In genomic region chr15:32730839-32731238, GRCm38 (mm10) we compare ENCODE assay signal across 8 mouse cellular contexts.
DNase-seq lines count a peak whose midpoint lies in the region; ATAC-seq and TF ChIP-seq lines count a peak whose summit lies in the region.

No protein-coding gene starts in this region.

- no peaks in the 10 kb centered on the region for H3K36me3 ChIP-seq in forebrain, postnatal 0 days (ENCODE audit: insufficient read depth)
- H3K36me3 ChIP-seq in midbrain, embryonic 16.5 days (ENCODE audit: control insufficient read depth, insufficient read depth, low read length): no peaks in the 10 kb centered on the region

- H3K27me3 ChIP-seq in forebrain, postnatal 0 days (ENCODE audit: insufficient read depth, low read length): no peaks in the 10 kb centered on the region
- H3K27me3 ChIP-seq in midbrain, embryonic 16.5 days (ENCODE audit: control insufficient read depth, insufficient read depth, low read depth, low read length): no peaks in the 10 kb centered on the region

- no peak overlapping the region for H3K4me3 ChIP-seq in forebrain, postnatal 0 days (ENCODE audit: low read depth, low read length)
- no peak overlapping the region for H3K4me3 ChIP-seq in layer of hippocampus, adult 2 months
- H3K4me3 ChIP-seq in midbrain, embryonic 16.5 days (ENCODE audit: low read depth, low read length): no peak overlapping the region

- no peaks in the 10 kb centered on the region for H3K9me3 ChIP-seq in forebrain, postnatal 0 days (ENCODE audit: low read length)
- H3K9me3 ChIP-seq in midbrain, embryonic 16.5 days (replicated peaks; ENCODE audit: control insufficient read depth, low read length, poor library complexity, severe bottlenecking): no peaks in the 10 kb centered on the region

- no peak overlapping the region for H3K4me2 ChIP-seq in forebrain, postnatal 0 days (ENCODE audit: low read depth)
- no peak overlapping the region for H3K4me2 ChIP-seq in midbrain, embryonic 16.5 days (ENCODE audit: low read length)

- WGBS in forebrain, postnatal 0 days: 35% methylated on average over 3 of the region's 3 CpGs
- WGBS in midbrain, embryonic 16.5 days: 36% methylated on average over 3 of the region's 3 CpGs

- TF ChIP-seq CTCF in forebrain, postnatal 0 days (IDR thresholded peaks at IDR 0.05; ENCODE audit: low read depth): peak; percentile 82
- peak; percentile 83 for TF ChIP-seq CTCF in layer of hippocampus, adult 2 months (conservative IDR thresholded peaks at IDR 0.05)

- peak; percentile 78 for ATAC-seq in forebrain, postnatal 0 days
- ATAC-seq in midbrain, embryonic 16.5 days: peak; percentile 71

- peak; percentile 18 for DNase-seq in ovary, postnatal 36 days (ENCODE audit: low spot score)
- DNase-seq in ovary, postnatal 10 days (ENCODE audit: low spot score): no peak
- peak; percentile 10 for DNase-seq in cerebellum, adult 11-12 months
- DNase-seq in forebrain, postnatal 0 days: peak; percentile 68
- DNase-seq in layer of hippocampus, adult 2 months (ENCODE audit: low spot score in 2 of 2): peak; percentile 18 to 53
- DNase-seq in thymus, postnatal 25 days: no peak
- DNase-seq in c-Kit-positive CD71-positive TER-119-positive erythroid progenitor cells, embryonic 14.5 days (ENCODE audit: low spot score): no peak

- H3K9ac ChIP-seq in forebrain, postnatal 0 days: no peak overlapping the region
- no peak overlapping the region for H3K9ac ChIP-seq in midbrain, embryonic 16.5 days (ENCODE audit: low read depth, low read length)

- H3K4me1 ChIP-seq in forebrain, postnatal 0 days (ENCODE audit: insufficient read depth): no peaks in the 10 kb centered on the region
- H3K4me1 ChIP-seq in midbrain, embryonic 16.5 days (ENCODE audit: control insufficient read depth, insufficient read depth, low read length): no peaks in the 10 kb centered on the region

- no peak overlapping the region for H3K27ac ChIP-seq in forebrain, postnatal 0 days (ENCODE audit: low read depth, low read length)
- H3K27ac ChIP-seq in layer of hippocampus, adult 2 months: no peak overlapping the region
- no peak overlapping the region for H3K27ac ChIP-seq in midbrain, embryonic 16.5 days (ENCODE audit: low read length)

Comparison
In these comparisons a context has a peak if more than half of its experiments do, and no peak if none do; other contexts are left out.
1. DNase-seq: peak in ovary, postnatal 36 days (single experiment), cerebellum, adult 11-12 months (single experiment), forebrain, postnatal 0 days (single experiment) and layer of hippocampus, adult 2 months (2 of 2); none in ovary, postnatal 10 days (single experiment), thymus, postnatal 25 days (single experiment) and c-Kit-positive CD71-positive TER-119-positive erythroid progenitor cells, embryonic 14.5 days (single experiment).